Mouse (Mus musculus) embryonic facial prominence, embryonic 15.5 days (tissue): Measurements from ENCODE around the gene Mast3. TPM values are rescaled to one million over a fixed set of nuclear protein-coding genes. Genes with fewer than 3 reads are reported as not detected.
A peak's percentile ranks its signal among the peaks of the same experiment; 100 is the strongest.
"Not testable (repeated sequence)": the region's sequence is repeated elsewhere in the genome, so short reads cannot be mapped to it uniquely, and the experiment has no call there.

Experiments used
- ATAC-seq: fragments of 200-750 bp; cut with Nextera tagmentation; 2 replicates; pipeline ENCODE4 v1.8.0; 2017; ENCODE audit warnings: low read depth, moderate TSS enrichment; ENCODE audit not compliant: insufficient number of reproducible peaks, low FRiP score, low TSS enrichment
- H3K27ac ChIP-seq: fragments of 300-500 bp; sonication (generic); replicated peaks from 2 replicates; pipeline ENCODE4 v1.5.1; 2015; ENCODE audit warnings: mild to moderate bottlenecking, inconsistent platforms
- H3K27me3 ChIP-seq: fragments of 300-500 bp; sonication (generic); 2 replicates; pipeline ENCODE4 v1.6.1; 2015; ENCODE audit warnings: inconsistent platforms
- H3K36me3 ChIP-seq: fragments of 300-500 bp; sonication (generic); 2 replicates; pipeline ENCODE4 v1.6.1; 2015; ENCODE audit warnings: mild to moderate bottlenecking, inconsistent platforms
- H3K4me1 ChIP-seq: fragments of 300-500 bp; sonication (generic); 2 replicates; pipeline ENCODE4 v1.6.1; 2015; ENCODE audit warnings: inconsistent platforms
- H3K4me2 ChIP-seq: fragments of 300-500 bp; sonication (generic); replicated peaks from 2 replicates; pipeline ENCODE4 v1.6.1; 2015; ENCODE audit warnings: mild to moderate bottlenecking, inconsistent platforms
- H3K4me3 ChIP-seq: fragments of 300-500 bp; sonication (generic); replicated peaks from 2 replicates; pipeline ENCODE4 v1.5.1; 2015; ENCODE audit warnings: mild to moderate bottlenecking, inconsistent platforms
- H3K9ac ChIP-seq: fragments of 300-500 bp; sonication (generic); 2 replicates; pipeline ENCODE4 v1.6.1; 2015; ENCODE audit warnings: inconsistent platforms
- H3K9me3 ChIP-seq: fragments of 300-500 bp; sonication (generic); replicated peaks from 2 replicates; pipeline ENCODE4 v1.6.1; 2016; ENCODE audit warnings: inconsistent platforms
- WGBS: fragments of 180-500 bp; shearing (Covaris S2); methylation state at CpG from one replicate; pipeline ENCODE4 v1.1.7; 2015; 5-methylcytosine and 5-hydroxymethylcytosine counted together
- polyA plus RNA-seq: library from polyadenylated mRNA; unstranded; fragments of >200 nt; fragmentation: Nextera tagmentation; extraction: Ambion mirVana; gene quantifications from 2 replicates; pipeline ENCODE4 v1.2.1, GENCODE M21; 2015

Mast3 gene
- polyA plus RNA-seq, 1 experiment from 2014 or later, result 20.2 TPM

DNA sequence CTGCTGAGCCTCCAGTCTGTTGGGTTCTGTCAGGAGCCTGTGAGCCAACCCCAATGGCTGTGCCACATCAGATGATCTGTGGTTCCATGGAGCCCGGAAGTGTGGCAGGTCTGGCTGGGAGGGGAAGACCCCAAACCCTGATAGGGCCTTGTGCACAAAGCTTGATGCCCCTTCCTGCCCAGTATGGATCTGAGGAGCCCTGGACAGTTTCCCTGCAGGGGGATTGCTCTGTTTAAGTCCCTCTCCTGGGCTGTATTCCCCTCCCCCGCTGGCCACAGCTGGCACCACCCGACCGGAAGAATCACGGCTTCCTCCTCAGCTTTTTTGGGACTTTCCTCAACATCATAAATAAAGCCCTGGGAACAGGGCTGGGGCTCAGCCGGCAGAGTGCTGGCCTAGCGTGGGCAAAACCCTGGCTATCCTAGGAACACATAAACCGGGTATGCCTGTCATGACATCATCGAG, 28.2 kb upstream of the Mast3 start:
- no peaks in the 10 kb centered on the region for H3K9me3 ChIP-seq
- no peak overlapping the region for H3K4me2 ChIP-seq
- H3K4me3 ChIP-seq, result no peak overlapping the region
- H3K9ac ChIP-seq, result no peak overlapping the region
- no peaks in the 10 kb centered on the region for H3K27me3 ChIP-seq
- ATAC-seq, result no peak
- H3K36me3 ChIP-seq, result peaks cover 11% of the 10 kb centered on the region; the same call in 1 of the 2 replicates
- H3K4me1 ChIP-seq, result peaks cover 3% of the 10 kb centered on the region
- WGBS, result 52% methylated on average over 9 of the region's 9 CpGs
- H3K27ac ChIP-seq, result no peak overlapping the region

DNA sequence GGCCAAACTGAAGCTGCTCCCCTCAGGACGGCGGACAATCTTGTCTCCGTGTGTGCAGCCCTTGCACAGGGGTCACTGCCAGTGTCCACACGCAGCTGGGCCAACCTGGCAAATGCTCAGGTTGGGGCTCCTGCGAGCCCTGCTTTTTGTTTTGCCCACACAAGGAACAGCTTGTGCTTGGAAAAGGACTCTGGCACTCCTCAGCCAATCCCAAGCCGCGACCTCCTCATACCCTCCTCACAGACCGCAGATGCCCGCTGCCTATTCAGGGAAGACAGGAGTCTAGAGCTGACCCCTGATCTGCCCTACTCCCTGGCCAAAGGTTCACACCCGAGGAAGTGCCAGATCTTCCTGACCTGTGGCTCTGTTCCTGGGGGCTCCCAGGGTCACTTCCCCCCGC, 27.5 kb upstream of the Mast3 start:
- Histone ChIP-seq H3K27me3 (no peaks in the 10 kb centered on the region), H3K4me2 (no peak overlapping the region), H3K4me3 (no peak overlapping the region), H3K4me1 (peaks cover 3% of the 10 kb centered on the region), H3K36me3 (peaks cover 11% of the 10 kb centered on the region; the same call in 1 of the 2 replicates), H3K27ac (no peak overlapping the region), H3K9ac (no peak overlapping the region), H3K9me3 (no peaks in the 10 kb centered on the region)
- 72% methylated on average over 11 of the region's 11 CpGs for WGBS
- no peak for ATAC-seq

DNA sequence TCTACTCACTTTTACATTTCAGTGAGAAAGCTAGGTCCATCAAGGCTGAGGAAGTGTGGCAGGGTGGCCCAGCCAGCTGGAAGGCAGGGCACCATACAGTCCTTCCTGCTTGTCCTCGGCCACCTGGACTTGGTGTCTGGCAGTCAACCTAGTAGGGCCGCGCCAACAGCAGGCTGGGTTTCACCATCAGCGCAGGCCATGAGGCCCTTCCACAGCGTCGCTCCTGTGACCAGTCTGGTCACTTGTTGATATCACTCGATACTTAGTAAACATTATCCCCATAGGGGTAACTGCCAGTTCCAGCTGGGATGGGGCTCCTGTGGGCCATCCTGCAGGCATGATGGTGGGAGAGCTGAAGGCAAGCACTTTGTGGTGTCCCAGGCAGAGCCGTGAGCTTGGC, 26.7 kb upstream of the Mast3 start:
- Histone ChIP-seq H3K4me2 (no peak overlapping the region), H3K27ac (no peak overlapping the region), H3K4me1 (peaks cover 3% of the 10 kb centered on the region), H3K27me3 (no peaks in the 10 kb centered on the region), H3K9me3 (no peaks in the 10 kb centered on the region), H3K9ac (no peak overlapping the region), H3K36me3 (peaks cover 7% of the 10 kb centered on the region; the same call in 1 of the 2 replicates), H3K4me3 (no peak overlapping the region)
- 86% methylated on average over 8 of the region's 8 CpGs for WGBS
- ATAC-seq, result no peak

GRCm38 (mm10) chr8:70827796-70828195, 22.9 kb upstream of the Mast3 start:
- ATAC-seq, result no peak
- 83% methylated on average over 1 of the region's 1 CpGs for WGBS
- H3K4me3 ChIP-seq, result no peak overlapping the region
- H3K4me2 ChIP-seq, result no peak overlapping the region
- H3K9ac ChIP-seq, result no peak overlapping the region
- H3K36me3 ChIP-seq, result no peaks in the 10 kb centered on the region
- H3K9me3 ChIP-seq, result no peaks in the 10 kb centered on the region
- H3K27me3 ChIP-seq, result no peaks in the 10 kb centered on the region
- no peaks in the 10 kb centered on the region for H3K4me1 ChIP-seq
- no peak overlapping the region for H3K27ac ChIP-seq

- Histone ChIP-seq H3K9me3 (no peaks in the 10 kb centered on the region), H3K4me1 (0 out of 2 replicates have a peak, but pooled peaks cover under 1% of the 10 kb centered on the region), H3K36me3 (no peaks in the 10 kb centered on the region), H3K27me3 (no peaks in the 10 kb centered on the region), H3K4me2 (no peak overlapping the region), H3K4me3 (no peak overlapping the region), H3K9ac (no peak overlapping the region), H3K27ac (no peak overlapping the region)
- WGBS, result 96% methylated on average over 2 of the region's 2 CpGs
- no peak for ATAC-seq
Measured at GRCm38 (mm10) chr8:70827010-70827409, 22.2 kb upstream of the Mast3 start.

DNA sequence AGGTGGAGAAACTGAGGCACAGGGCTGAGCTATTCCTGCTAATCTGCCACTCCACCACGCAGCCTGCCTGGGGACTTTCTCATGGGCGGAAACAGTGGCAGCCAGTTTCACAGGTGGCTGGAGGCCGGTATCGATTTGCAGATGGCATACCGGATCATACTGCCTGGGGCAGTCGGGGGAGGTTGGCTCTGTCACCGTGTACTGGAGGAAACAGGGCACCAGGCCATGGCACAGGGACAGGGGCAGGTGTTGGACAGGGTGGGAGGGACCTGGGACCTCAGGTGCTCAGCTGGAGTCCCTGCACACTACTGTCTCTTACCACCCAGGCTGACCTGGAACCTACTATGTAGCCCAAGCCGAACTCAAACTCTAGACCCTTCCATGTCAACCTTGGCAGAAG, 21.0 kb upstream of the Mast3 start:
- H3K4me1 ChIP-seq, result peaks cover 7% of the 10 kb centered on the region; the same call in 1 of the 2 replicates
- no peak overlapping the region for H3K4me3 ChIP-seq
- H3K36me3 ChIP-seq, result no peaks in the 10 kb centered on the region
- no peaks in the 10 kb centered on the region for H3K9me3 ChIP-seq
- H3K27ac ChIP-seq, result no peak overlapping the region
- ATAC-seq, result no peak
- H3K9ac ChIP-seq, result no peak overlapping the region
- no peak overlapping the region for H3K4me2 ChIP-seq
- WGBS, result 75% methylated on average over 8 of the region's 8 CpGs
- 0 out of 2 replicates have a peak, but pooled peaks cover 2% of the 10 kb centered on the region for H3K27me3 ChIP-seq

DNA sequence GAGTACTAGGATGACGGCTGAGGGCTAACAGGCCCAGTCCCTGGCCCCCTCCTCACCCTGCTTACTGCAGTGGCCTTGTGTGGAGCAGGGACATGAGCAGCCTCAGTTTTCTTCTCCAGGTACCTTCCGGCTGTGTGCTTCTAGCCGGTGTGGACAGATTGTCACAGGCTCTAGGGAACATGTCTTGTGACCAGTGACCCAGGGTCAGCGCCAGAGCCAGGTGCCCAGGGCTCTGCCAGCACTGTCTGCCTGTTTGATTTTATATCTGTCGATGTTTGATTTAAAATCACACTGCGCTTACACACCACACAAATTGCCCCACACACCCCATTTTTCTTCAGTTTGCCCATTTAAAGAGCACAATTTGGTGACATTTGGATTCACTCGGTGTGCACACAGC, 18.9 kb upstream of the Mast3 start:
- Histone ChIP-seq H3K9ac (no peak overlapping the region), H3K27ac (no peak overlapping the region), H3K4me3 (no peak overlapping the region), H3K4me2 (no peak overlapping the region), H3K4me1 (peaks cover 15% of the 10 kb centered on the region; the same call in 1 of the 2 replicates), H3K9me3 (no peaks in the 10 kb centered on the region; the same call in 1 of the 2 replicates), H3K36me3 (no peaks in the 10 kb centered on the region), H3K27me3 (0 out of 2 replicates have a peak, but pooled peaks cover 7% of the 10 kb centered on the region)
- no peak for ATAC-seq
- 81% methylated on average over 7 of the region's 7 CpGs for WGBS

DNA sequence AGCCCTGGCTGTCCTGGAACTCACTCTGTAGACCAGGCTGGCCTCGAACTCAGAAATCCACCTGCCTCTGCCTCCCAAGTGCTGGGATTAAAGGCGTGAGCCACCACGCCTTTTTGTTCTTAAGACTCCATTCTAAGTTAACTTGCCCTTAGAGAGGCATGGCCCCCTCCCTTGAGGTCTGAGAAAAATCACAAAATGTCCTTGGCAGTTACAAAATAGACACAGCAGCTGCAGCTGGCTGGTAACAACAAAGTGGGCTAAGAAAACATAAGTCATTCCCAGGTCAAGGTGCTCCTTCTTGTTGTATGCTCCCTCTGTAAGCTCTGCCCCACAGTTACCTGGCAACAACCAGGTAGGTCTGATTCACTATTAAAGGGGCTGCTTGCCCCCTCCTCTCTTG, 17.7 kb upstream of the Mast3 start:
- H3K27ac ChIP-seq, H3K27me3 ChIP-seq, H3K9me3 ChIP-seq, H3K9ac ChIP-seq, H3K36me3 ChIP-seq, H3K4me3 ChIP-seq, H3K4me2 ChIP-seq, ATAC-seq: not testable (repeated sequence)
- H3K4me1 ChIP-seq, result peaks cover 15% of the 10 kb centered on the region; the same call in 1 of the 2 replicates
- 84% methylated on average over 3 of the region's 3 CpGs for WGBS

DNA sequence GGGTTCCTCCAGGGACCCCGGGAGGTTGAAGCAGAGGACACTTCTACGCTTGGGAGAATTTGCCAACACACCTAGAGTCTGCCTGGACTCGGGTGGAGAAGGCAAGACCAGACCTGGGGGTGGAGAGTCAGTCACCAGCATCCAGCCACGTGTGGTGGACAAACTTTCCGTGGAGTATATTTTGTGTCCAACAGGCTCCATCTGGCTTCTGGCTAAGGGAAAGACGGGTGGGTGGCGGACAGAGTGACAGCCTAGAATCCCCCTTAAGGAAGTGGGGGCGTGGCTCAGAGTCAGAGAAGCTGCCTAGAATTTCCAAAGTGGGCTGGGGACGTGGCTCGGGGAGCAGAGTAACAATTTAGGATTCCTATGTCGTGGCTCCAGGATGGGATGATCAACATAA, 17.1 kb upstream of the Mast3 start:
- no peak for ATAC-seq
- Histone ChIP-seq H3K9ac (no peak overlapping the region), H3K4me1 (peaks cover 15% of the 10 kb centered on the region)

DNA sequence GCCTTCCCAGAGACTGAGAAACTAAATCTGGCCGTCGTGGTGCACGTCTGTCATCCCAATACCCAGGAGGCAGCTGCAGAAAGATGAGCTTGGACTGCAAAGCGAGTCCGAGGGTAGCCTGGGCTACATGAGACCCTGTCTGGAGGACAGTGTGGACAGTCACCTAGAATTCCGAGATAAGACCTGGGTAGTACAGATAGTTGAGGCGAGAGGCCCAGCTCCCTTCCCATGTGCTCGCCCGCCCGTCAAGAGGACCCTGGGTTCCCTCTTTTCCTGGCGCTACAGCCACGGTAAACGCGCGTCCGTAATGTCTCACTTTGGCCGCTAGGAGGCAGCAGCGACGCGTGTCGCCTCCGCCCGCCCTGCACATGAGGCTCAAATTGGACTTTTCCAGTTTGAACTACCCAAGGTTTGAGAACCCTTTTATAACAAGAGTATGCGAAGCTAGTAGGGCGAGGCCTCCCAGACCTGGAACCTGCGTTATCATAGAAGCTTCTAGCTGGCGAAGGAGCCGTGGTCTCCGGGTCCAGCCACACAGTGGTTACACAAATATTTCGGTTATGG, 16.6 kb upstream of the Mast3 start:
- Histone ChIP-seq H3K27me3 (peaks cover 15% of the 10 kb centered on the region), H3K4me2 (no peak overlapping the region), H3K27ac (no peak overlapping the region), H3K4me3 (no peak overlapping the region), H3K9me3 (peaks cover 3% of the 10 kb centered on the region), H3K4me1 (peaks cover 20% of the 10 kb centered on the region), H3K36me3 (no peaks in the 10 kb centered on the region), H3K9ac (no peak overlapping the region)
- 14% methylated on average over 30 of the region's 30 CpGs for WGBS
- ATAC-seq, result no peak

More for the DNA sequence above, 17.1 kb upstream of the Mast3 start:
- WGBS, result 29% methylated on average over 11 of the region's 11 CpGs
- Histone ChIP-seq H3K4me2 (no peak overlapping the region), H3K4me3 (no peak overlapping the region), H3K36me3 (no peaks in the 10 kb centered on the region), H3K27me3 (peaks cover 10% of the 10 kb centered on the region), H3K27ac (no peak overlapping the region), H3K9me3 (peaks cover 3% of the 10 kb centered on the region)

- no peak overlapping the region for H3K4me3 ChIP-seq
- ATAC-seq, result peak; percentile 54
- H3K9me3 ChIP-seq, result peaks cover 3% of the 10 kb centered on the region
- H3K27ac ChIP-seq, result no peak overlapping the region
- H3K4me1 ChIP-seq, result peaks cover 20% of the 10 kb centered on the region
- H3K36me3 ChIP-seq, result no peaks in the 10 kb centered on the region
- 3% methylated on average over 31 of the region's 31 CpGs for WGBS
- no peak overlapping the region for H3K9ac ChIP-seq
- H3K4me2 ChIP-seq, result peak overlapping the region; percentile 24; the same call in 1 of the 2 replicates
- H3K27me3 ChIP-seq, result peaks cover 23% of the 10 kb centered on the region
Measured at GRCm38 (mm10) chr8:70820101-70820935, 15.5 kb upstream of the Mast3 start.
